Mouse (Mus musculus): ENCODE measurements around the gene Rlf. TPM values are rescaled to one million over a fixed set of nuclear protein-coding genes. Genes with fewer than 3 reads are reported as not detected.

Rlf gene
- polyA plus RNA-seq (2012; rRNA removed) = 5.2 and 5.9 TPM in 2 replicates

GRCm38 (mm10) chr4:121214793-121215304, at the start of gene Rlf:
TSS of gene Rlf (minus strand) at chr4:121215084.

DNA sequence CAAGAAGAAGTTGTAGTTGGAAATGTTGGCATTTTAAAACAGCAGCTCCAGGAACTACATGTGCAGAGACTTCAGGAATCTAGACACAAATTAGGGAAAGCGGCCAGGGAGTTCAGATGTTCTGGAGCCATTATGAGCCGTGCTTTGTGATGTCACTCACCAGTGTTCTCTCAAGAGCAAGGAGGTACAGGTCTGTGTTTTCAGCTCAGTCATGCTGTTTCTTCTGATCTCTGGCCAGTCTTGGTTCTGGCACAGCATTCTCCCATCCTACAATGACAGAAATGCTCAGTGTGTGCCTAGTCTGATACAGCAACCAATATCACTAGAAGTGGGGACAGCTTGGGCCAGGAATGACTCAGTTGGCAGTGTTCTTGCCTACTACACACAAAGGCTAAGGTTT, 105.8 kb downstream of the Rlf start, which contains the start of gene Tmco2:
Gene Tmco2, minus strand, starts transcription at position 101 of the 400 bp plus-strand sequence.

GRCm38 (mm10) chr4:121097650-121098378, 117.1 kb downstream of the Rlf start, which contains the start of gene Zmpste24:
TSS of gene Zmpste24 (minus strand) at chr4:121098241.

Other genes with a start within 250 kb of the Rlf start
- 14.3 and 18.2 TPM in 2 replicates for gene Smap2, start 197.8 kb downstream of the Rlf start, polyA plus RNA-seq (2012; rRNA removed)
- gene Col9a2, start 175.7 kb downstream of the Rlf start, polyA plus RNA-seq (2012; rRNA removed) = 1.3 and 1.8 TPM in 2 replicates
- 10.5 and 11.5 TPM in 2 replicates for gene Zmpste24, start 116.8 kb downstream of the Rlf start, polyA plus RNA-seq (2012; rRNA removed)
- not detected in 2 replicates for gene Tmco2, start 105.9 kb downstream of the Rlf start, polyA plus RNA-seq (2012; rRNA removed)
- gene Gm12888, start 109.8 kb upstream of the Rlf start, polyA plus RNA-seq (2012; rRNA removed) = not detected in 2 replicates
- not detected in 2 replicates for gene Gm12886, start 208.0 kb upstream of the Rlf start, polyA plus RNA-seq (2012; rRNA removed)

All from liver, embryonic 14 days (tissue).